Mouse (Mus musculus): ENCODE data around the gene Treml4.
A peak's percentile ranks its signal among the peaks of the same experiment; 100 is the strongest.

The Treml4 gene

DNA sequence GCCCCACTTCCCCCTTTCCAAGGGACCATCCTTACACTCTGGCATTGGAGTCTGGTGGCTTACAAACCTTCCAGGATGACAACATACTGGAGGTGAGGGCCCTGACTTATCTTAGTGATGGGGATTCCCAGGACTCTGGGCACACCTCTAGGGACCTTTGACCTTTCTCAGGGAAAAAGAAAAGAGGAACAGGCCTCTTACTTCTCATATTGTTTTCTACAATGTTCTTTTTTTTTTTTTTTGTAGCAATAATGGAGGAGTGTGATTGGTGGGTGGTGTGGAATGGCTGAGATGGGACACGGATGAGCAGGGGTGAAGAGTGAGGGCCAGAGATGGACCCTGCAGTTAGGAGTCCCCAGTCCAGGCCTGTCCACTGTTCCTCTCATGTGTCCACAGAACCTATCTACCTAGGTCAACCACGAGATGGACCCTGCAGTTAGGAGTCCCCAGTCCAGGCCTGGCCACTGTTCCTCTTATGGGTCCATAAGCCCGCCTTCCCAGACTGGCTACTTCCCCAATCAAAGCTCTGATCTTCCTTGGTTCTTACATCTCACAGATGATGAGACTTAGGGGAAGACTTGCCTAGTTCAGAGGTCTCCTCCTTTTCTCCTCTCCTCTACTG, at the start of gene Treml4:
TSS of gene Treml4 (plus strand) at position 555 of the 622 bp plus-strand sequence.
- no peak for DNase-seq

DNA sequence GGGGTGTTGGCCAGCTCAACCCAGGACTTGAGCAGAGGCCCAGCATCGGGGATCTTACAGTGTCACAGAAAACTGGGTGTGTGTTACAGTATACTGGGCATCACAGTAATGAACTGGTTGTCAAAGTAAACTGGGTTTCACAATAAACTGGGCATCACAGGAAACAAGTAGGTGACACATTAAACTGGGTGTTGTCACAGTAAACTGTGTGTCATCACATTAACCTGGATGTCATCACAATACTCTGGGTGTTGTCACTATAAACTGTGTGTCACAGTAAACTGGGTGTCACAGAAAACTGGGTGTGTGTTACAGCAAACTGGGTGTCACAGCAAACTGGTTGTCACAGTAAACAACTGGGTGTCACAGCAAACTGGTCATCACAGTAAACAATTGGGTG, 48.7 kb upstream of the Treml4 start:
- no peak for DNase-seq

GRCm38 (mm10) chr17:48230680-48231079, 33.4 kb upstream of the Treml4 start:
- DNase-seq = no peak

DNA sequence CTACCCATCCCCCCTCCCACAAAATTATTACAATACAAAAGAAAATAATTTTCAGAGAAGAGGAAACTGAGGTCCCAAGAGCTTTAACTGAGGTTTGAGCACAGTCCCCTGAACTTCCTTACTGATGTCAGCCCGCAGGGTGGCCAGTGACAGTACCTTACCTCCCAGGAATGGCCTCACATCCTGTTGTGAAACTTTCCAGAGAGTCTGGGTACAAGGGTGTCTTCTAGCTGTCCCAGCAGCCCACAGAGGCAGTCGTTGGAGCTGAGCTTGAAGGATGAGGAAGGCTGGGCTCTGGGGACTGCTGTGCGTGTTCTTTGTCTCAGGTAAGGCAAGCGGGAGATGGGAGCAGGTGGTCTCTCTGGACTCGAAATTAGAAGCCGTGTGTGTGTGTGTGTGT, 31.6 kb upstream of the Treml4 start, which contains the start of gene Trem1:
TSS of gene Trem1 (plus strand) at position 251 of the 400 bp plus-strand sequence.
- no peak for DNase-seq

- DNase-seq = no peak
Measured at GRCm38 (mm10) chr17:48233789-48234188, 30.3 kb upstream of the Treml4 start.

DNA sequence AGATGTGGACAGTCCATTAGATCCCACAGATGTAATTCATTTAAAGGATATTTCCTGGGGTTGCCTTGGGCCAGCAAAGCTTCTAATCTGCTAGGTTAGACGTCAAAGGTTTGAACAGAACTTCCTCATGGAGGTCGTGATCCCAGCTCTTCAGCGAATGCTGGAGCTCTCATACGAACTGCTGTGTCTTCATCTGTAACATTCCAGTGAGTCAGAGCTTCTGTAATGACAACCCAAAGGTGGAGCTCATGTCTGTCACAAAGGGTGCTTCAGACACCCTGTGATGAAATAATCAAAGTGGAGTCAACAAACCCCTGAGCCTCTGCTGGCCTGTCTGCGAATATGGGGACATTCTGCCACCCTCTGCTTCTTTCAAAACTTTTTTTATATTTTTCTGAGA, 29.5 kb upstream of the Treml4 start:
- DNase-seq = no peak

- no peak for DNase-seq
Measured at GRCm38 (mm10) chr17:48235773-48236370, 28.2 kb upstream of the Treml4 start.

DNA sequence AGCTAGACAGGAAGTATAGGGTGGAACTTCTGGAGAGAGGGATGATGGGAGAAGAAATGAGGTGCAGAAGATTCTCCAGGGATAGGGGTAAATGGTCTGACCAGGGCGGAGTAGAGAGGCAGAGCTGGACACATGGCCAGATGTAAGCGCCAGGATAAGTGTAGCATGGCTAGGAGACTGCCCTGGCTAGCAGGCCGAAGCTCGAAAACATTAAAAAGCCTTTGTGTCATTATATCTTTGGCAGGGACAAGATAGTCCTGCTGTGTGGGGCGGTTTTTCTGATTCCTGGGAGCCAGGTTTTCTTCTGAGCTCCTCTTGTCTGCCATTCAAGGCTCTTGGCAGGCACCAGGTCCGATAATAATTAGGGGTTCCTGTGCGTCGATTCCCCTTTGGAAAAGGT, 26.5 kb upstream of the Treml4 start:
- DNase-seq = no peak

DNA sequence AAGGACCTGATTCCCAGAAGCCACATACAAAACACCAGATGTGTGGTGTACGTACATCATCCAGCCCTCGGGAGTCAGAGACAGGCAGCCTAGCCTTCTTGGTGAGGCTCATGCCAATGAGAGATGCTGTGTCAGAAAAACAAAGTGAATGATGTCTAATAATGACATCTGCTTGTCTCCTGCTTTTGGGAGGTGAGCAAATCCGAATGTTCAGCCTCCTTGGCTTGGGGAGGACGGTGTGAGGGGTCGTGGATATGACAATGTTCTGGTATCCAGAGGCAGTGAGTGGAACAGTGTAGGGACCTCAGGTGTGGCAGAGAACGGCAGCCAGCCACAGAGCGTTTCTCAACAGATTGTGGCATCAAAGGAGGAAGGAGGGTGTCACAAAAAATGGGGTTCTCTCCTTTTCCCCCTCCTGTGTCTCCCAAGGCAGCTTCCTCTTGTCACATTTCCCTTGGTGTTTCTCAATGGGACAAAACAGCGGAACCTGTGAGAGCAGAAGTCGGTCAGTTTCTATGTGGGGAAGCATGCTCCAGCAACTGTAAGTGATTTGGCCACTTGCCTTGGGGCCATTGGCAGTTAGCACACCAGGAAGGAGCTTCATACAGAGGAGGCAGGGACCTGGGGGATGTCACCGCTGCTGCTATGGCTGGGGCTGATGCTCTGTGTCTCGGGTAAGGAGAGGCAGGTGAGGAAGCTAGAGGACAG, 16.7 kb upstream of the Treml4 start, which contains the start of gene Trem3:
TSS of gene Trem3 (plus strand) at position 557 of the 708 bp plus-strand sequence.
- DNase-seq = no peak

DNA sequence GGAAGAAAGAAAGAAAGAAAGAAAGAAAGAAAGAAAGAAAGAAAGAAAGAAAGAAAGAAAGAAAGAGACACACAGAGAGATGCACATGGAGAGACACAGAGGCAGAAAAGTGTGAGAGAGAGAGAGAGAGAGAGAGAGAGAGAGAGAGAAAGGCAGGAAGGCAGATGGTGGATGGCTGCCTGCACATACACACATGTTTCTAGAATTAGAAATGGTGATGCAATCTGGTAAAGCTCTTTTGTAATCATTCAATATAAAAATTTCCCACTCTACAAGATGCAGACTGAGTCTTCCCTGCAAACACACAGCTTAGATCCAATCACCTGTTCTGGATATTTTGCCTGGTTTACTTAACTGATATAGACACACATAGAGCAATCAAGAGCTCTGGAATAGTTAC, 15.1 kb upstream of the Treml4 start:
- DNase-seq = no peak

DNA sequence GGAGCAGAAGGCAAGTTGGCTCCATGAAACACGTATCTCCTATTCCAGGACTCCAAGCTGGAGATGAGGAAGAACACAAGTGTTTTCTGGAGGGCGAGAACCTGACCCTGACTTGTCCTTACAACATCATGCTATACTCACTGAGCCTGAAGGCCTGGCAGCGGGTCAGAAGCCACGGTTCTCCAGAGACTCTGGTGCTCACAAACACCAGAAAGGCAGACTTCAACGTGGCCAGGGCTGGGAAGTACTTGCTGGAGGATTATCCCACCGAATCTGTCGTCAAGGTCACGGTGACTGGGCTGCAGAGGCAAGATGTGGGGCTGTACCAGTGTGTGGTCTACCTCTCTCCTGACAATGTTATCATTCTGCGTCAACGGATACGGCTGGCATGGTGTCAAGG, 14.6 kb upstream of the Treml4 start:
- no peak for DNase-seq

DNA sequence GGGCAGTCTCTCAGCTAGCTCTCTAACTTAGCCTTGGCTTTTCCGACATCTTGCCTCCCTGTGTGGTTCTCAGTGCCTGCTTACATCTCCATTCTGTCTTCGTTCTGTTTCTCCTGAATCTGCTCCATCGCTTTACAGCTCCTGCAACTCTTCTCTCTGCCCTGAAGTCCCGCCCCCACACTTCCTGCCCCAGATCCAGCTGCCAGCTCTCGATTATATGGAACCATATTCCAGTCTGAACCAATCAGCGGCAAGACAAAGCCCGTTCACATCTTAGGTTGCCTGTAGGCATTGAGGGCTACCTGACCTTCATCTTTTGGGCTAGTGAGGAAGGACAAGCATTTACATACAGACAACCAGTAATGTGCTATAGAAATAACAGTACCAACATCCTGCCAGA, 13.5 kb upstream of the Treml4 start:
- DNase-seq = no peak

DNA sequence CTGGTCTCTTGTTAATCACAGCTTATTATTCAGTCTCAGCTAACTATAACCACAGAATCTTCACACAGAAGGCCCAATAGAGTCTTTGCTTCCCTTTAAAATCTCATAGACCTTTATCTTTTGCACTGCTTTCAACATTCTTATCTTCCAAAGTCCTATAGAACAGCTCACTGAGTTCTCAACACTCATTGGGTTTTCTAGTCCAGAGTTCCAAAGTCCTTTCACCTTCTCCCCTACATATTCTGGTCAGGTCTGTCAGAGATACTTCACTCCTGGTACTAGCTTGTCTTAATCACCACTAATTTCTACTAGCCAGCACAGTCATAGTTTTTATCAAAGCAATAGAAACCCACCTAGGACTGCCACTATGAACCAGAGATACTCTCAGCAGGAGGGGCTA, 7.5 kb upstream of the Treml4 start:
- DNase-seq = no peak

DNA sequence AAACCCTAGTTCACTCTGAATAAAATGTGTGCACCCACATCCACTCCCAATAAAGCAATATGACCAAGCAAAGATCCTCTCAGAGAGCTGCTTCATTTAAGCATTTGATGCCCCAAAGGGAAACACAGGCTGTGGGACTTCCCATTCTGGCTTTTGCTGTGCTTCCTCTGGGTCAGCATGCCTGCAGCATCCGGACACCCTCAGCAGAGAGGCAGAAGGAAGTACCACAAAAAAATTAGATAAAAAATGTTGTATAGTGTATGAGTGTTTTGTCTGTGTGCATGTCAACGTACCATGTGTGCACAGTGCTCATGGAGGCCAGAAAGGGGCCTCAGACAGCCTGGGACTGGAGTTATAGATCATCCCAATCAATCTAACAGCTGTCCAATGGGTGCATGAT, 2.2 kb upstream of the Treml4 start:
- no peak for DNase-seq

DNA sequence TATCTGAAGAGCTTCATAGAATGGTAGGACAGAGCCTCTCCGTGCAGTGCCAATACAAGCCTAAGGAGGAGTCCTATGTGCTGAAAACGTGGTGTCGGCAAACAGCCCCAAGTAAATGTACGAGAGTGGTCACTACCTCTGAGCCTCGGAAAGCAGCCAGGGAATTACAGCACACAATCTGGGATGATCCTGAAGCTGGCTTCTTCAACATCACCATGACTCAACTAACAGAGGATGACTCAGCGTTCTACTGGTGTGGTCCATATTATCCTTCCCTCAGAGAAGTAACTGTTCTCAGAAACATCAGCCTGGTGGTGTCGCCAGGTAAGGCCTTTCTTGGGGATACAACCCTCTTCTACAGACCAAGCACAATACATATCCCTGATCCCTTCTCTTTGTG, 567 bp downstream of the Treml4 start:
- no peak for DNase-seq

DNA sequence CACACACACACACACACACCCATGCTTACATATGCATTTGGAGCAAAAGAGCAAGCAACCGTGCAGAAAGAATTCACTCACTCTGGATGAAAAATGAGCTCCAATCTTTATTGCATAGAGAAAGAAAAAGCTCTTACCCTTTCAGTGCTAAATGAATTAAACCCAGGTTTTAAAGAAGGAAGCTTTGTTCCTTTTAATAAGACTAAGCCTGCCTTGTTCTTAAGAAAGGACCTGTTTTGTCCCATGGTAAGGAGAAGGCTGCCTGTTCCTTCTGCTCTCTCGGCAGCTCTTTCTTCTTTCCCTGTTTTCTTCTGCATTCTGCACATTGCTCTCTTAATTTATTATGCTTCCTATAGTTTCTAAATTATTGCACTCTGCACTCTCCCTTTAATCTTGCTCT, 2.0 kb downstream of the Treml4 start:
- no peak for DNase-seq

- DNase-seq = no peak
Measured at GRCm38 (mm10) chr17:48266610-48267304, 2.7 kb downstream of the Treml4 start.

DNA sequence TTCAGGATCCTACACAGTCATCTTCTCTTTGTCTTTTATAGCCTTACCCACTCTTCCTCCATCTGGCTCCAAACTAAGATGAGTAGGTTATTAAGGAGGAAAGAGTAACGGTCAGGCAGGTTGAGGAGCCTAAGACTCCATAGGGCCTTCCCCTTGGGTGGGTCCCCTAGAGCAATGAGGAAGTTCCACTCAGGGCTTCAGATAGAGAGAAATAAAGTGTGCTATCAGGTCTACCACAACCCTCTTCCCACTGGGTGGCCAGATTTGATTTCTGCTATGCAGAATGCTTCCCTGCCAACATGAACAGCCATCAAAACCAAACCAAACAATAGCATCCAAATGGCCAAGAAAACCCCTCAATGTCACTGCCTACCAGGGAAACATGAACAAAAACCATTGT, 3.5 kb downstream of the Treml4 start:
- no peak for DNase-seq

GRCm38 (mm10) chr17:48268276-48268675, 4.2 kb downstream of the Treml4 start:
- no peak for DNase-seq

DNA sequence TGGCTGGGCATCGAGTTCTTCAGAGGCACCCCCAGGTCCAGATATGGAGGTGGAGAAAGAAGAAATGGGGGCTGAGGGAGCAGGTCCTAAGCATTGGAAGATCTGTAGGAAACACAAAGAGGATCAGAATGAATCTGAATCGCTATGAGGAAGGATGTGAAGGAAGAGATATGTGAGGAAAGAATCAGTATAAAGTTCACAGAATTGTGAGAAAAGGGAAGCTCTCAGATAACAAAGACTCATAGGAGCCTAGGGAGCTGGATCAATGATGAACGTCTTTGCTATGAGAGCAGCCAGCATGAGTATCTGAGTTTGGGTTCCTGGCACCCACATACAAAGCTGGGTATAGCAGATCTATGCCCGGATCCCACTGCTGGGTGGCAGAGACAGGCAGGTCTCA, 5.7 kb downstream of the Treml4 start:
- no peak for DNase-seq

DNA sequence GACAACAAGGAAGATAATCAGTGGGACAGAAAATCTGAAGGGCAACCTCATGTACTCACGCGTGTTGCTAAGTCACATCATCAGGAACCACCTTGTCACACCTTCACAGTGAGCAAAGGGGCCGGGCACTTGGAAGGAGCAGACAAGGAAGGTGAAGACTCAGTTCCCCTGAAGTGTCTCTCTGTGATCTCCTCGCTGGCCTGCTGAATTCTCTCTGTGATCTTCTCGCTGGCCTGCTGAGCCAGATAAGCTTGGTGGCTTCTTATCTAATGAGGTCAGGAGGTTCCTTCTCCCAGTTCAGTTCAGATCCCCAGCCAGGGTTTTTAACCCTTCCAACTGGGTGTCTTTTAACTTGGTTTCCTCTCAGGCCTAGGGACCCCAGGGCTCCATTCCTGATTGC, 8.1 kb downstream of the Treml4 start:
- no peak for DNase-seq

GRCm38 (mm10) chr17:48272598-48272997, 8.5 kb downstream of the Treml4 start:
- DNase-seq = no peak

- DNase-seq = no peak
Measured at GRCm38 (mm10) chr17:48274098-48274497, 10.0 kb downstream of the Treml4 start.

- peak; percentile 30 to 57 for DNase-seq
Measured at GRCm38 (mm10) chr17:48274885-48275284, 10.8 kb downstream of the Treml4 start.

All from thymus, adult 18-20 months (tissue).